Mouse (Mus musculus) heart, postnatal 4 days (tissue): ENCODE measurements around the gene Tpp1. TPM values are rescaled to one million over a fixed set of nuclear protein-coding genes. Genes with fewer than 3 reads are reported as not detected.

Source experiments
- DNase-seq: peaks from one replicate; pipeline ENCODE4 v3.0.0; 2021
- total RNA-seq, 2 experiments: library from RNA; stranded (reverse); gene quantifications; 2 replicates each; pipeline ENCODE4 v1.2.3; 2021

Gene Tpp1
- total RNA-seq, 2 experiments from 2014 or later = 40.5 to 42.2 TPM

DNA sequence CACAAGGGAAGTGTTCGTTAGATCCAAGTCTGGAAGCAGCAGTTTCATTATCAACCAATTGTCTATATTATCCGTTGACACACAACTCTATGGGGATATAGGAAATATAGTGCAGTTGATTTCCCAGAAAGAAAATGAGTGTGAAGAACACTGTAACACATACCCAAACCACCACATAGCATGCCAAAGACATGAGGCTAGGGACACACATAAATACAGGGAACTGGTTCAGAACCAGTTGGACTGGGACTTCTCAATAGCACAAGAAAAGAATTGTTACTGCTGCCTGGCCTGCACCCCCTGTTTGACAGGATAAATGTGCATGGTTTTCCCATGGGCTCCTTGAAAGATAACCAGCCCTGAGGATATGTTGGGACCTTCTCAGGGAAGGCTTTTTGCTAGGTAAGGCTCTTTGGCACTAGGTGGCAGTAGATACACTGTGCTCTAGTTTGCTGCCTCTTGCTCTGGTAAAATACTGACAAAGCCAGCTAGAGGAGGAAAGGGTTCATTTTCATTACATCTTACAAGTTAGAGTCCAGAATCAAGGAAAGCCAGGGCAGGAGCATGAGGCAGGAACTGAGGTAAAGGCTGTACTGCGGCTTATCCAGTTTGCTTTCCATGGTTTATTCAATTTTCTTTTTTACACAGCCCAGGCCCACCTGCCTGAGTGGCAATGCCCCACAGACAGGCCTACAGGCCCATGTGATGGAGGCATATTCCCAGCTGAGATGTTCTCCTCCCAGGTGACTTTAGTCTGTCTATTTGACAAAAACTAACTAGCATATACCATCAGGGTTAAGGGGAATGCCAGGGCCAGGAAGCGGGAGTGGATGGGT, 25.7 kb downstream of the Tpp1 start:
- peak; percentile 52 for DNase-seq

DNA sequence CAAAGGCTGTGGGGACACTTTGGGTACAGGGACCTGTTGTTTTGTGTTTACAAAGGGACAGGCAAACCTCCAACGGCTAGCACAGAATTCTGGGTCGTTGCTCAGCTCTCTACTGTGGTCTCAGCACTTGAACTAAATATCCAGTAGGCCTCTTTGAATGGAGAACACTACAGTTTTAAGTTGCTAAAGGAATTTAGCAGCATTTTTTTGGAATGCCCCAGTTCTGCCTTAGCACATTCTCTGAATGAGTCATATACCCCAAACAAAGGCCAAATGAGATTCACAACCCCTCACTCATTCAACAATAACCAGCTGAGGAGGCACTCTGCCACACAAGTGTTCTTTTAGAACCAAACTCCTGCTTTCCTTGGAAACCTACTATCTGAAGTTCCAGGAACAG, 30.1 kb downstream of the Tpp1 start:
- DNase-seq = no peak

DNA sequence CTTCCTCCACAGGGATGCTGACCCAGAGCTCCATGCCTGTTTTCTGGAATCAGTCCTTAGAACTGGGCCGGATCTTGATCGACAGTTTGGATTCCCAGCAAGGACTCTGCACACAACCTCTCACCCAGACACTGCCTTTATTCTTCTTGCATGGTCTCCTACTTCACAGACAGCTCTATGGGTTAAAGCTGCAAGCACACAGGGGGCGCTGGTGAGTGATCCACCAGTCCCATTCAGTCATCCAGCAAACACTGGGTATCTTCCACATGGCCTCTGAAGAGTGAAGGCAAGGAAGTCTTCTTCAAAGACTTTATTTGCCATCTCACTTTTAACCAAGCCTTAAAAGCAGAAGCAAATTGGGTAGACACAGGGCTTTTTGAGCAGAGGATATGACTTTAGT, 36.7 kb downstream of the Tpp1 start:
- no peak for DNase-seq

DNA sequence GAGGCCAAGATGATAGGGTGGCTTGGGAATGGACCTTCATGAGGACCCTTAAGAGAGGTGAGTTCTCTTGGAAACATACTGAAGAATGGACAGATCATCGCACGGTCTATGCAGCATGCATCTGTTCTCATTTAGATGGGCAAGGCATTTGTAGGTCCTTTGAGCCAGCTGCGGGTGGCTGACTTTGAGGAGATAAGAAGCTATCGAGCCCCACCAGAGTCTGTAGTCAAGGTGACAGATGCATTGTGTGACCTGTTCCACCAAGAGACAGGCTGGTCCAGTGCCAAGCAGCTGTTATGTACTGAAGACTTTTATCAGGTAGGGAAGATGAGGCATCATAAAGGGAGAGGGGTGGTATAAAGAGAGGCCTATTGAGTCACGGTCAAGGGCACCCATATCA, 43.3 kb downstream of the Tpp1 start:
- no peak for DNase-seq

DNA sequence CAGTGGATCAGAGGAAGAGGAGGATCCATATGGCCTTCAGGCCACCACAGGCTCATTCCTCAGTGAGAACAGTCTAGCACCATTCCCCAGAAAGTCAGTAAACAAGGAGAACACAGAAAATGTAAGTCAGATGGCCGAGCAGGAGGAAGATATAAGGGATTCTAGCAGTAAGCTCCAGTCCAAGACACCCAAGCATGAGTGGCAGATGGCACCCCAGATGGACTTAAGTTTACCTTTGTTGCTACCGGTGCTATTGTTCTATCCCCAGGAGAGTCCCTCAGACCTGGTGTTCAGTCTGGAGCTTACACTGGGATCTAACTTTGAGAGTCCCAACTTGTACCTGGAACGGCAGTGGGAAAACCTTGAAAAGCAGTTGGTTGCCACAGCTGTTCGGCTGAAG, 48.2 kb downstream of the Tpp1 start:
- no peak for DNase-seq

DNA sequence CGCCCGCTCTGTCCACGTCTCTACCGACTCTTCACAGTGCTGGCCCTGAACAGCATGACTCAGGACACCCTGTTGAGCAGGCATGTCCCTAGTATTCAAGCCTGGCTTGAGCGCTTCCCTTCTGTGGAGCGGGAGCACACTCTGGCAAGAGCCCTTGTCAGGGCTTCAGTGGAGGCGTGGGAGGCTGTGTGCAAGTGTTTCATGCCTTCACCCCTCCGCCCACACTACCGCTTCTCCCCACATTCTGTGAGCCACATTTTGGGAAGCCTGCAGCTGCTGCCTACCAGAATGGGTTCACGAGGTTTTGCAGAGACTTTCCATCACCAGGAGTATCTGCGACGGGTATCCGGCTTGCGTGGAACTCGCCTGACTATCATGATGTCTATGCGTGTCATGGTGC, 48.9 kb downstream of the Tpp1 start:
- no peak for DNase-seq

Other genes starting within 250 kb of the Tpp1 start
- gene Smpd1, start 197.9 kb downstream of the Tpp1 start, total RNA-seq = 100 to 1,000 TPM; 101 to 103 TPM
- gene Apbb1, start 170.6 kb downstream of the Tpp1 start, total RNA-seq = 10 to 100 TPM; 57.5 to 59.1 TPM
- under 1 TPM; 0.23 to 0.60 TPM for gene Hpx, start 152.1 kb downstream of the Tpp1 start, total RNA-seq
- 10 to 100 TPM; 33.5 to 34.7 TPM for gene Trim3, start 118.7 kb downstream of the Tpp1 start, total RNA-seq
- gene Timm10b, start 112.2 kb downstream of the Tpp1 start, total RNA-seq = 100 to 1,000 TPM in 1 of 2 experiments, 10 to 100 TPM in 1; 97.6 to 101 TPM
- 10 to 100 TPM; 32.6 to 32.9 TPM for gene Arfip2, start 111.8 kb downstream of the Tpp1 start, total RNA-seq
- 1 to 10 TPM; 1.6 to 1.9 TPM for gene Gm45799, start 111.7 kb downstream of the Tpp1 start, total RNA-seq
- 1 to 10 TPM in 1 of 2 experiments, under 1 TPM in 1; 0.79 to 1.5 TPM for gene Dnhd1, start 101.4 kb downstream of the Tpp1 start, total RNA-seq
- gene Ilk, start 15.6 kb downstream of the Tpp1 start, total RNA-seq = 100 to 1,000 TPM; 214 to 215 TPM
- 10 to 100 TPM; 15.1 to 17.8 TPM for gene Rrp8, start 14.8 kb downstream of the Tpp1 start, total RNA-seq
- gene Taf10, start 7.9 kb downstream of the Tpp1 start, total RNA-seq = 100 to 1,000 TPM; 122 to 125 TPM
- gene Dchs1, start 35.4 kb upstream of the Tpp1 start, total RNA-seq = 10 to 100 TPM; 36.3 to 40.0 TPM
- 100 to 1,000 TPM; 106 to 111 TPM for gene Mrpl17, start 58.9 kb upstream of the Tpp1 start, total RNA-seq
- 1 to 10 TPM; 3.9 to 5.4 TPM for gene Gm4070, start 201.7 kb upstream of the Tpp1 start, total RNA-seq